Mouse (Mus musculus) brain, adult 10 weeks (tissue): ENCODE data around the gene Rapgef5. TPM values are rescaled to one million over a fixed set of nuclear protein-coding genes. Genes with fewer than 3 reads are reported as not detected.

Experiments used
- polyA plus RNA-seq: library from polyadenylated mRNA; stranded (reverse); fragments of 350-450 nt; fragmentation: Illumina TruSeq; extraction: RNeasy Lipid Tissue Mini Kit (QIAGEN cat#74804); gene quantifications from one replicate; pipeline ENCODE4 v1.2.3, GENCODE M21; 2015; ENCODE audit warnings: low read depth, low replicate concordance

The Rapgef5 gene
- 57.8 TPM for polyA plus RNA-seq

DNA sequence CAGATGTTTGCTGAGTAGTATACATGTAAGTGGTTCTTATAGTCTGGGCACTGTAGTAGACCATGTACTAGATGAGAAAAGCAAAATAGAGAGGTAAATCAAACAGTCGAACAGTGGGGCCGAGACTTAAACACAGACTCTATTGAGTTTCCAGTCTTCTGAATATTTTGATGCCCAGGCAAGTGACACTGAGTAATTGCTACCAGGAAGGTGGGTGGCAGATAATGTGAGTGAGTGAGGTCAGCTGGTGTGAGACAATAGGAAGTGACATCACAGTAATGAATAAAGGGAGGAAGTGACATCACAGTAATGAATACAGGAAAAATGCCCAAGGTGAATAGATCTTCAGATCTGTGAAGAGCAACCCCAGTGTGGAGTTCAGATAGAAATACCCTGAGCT is at the start of gene Rapgef5:
Gene Rapgef5 (plus strand): TSS at position 301 of the 400 bp plus-strand sequence.

DNA sequence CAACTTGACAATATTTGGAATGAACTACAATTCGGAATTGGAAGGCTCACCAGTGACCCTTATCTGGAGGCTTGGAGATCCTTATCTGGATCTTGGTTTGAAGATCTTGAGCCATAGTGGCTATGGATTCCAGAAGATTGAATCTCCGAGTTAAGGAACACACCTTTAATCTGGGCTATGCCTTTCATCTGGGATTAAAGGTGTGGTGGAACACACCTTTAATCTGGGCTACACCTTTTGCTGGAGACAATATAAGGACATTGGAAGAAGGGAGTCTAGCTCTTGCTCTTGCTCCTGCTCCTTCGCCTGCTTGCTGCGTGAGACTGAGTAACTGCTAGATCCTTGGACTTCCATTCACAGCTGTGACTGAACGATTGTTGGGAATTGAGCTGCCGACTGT is 287.7 kb downstream of the Rapgef5 start, which contains the start of gene Cdca7l:
Gene Cdca7l (plus strand): TSS at position 301 of the 400 bp plus-strand sequence.

